Mouse (Mus musculus): Measurements from ENCODE around the gene Sytl3. TPM values are rescaled to one million over a fixed set of nuclear protein-coding genes. Genes with fewer than 3 reads are reported as not detected.

The Sytl3 gene
- total RNA-seq, 4 experiments from 2014 or later, result 0.25 to 0.79 TPM; not detected in 2

GRCm38 (mm10) chr17:6752375-6752774 is 93.5 kb downstream of the Sytl3 start:
- no peak for DNase-seq (ENCODE audit: low spot score in 2 of 2)

GRCm38 (mm10) chr17:6755176-6755575 is 96.3 kb downstream of the Sytl3 start:
- DNase-seq (ENCODE audit: low spot score in 2 of 2), result no peak

GRCm38 (mm10) chr17:6755873-6756272 is 97.0 kb downstream of the Sytl3 start:
- no peak for DNase-seq (ENCODE audit: low spot score in 2 of 2)

- no peak for DNase-seq (ENCODE audit: low spot score in 2 of 2)
Measured at GRCm38 (mm10) chr17:6757902-6758301, 99.0 kb downstream of the Sytl3 start.

GRCm38 (mm10) chr17:6758845-6759244 is 100.0 kb downstream of the Sytl3 start:
- no peak for DNase-seq (ENCODE audit: low spot score in 2 of 2)

GRCm38 (mm10) chr17:6759717-6760292 is 100.9 kb downstream of the Sytl3 start:
- DNase-seq (ENCODE audit: low spot score in 2 of 2), result no peak

- no peak for DNase-seq (ENCODE audit: low spot score in 2 of 2)
Measured at GRCm38 (mm10) chr17:6763513-6764226, 104.8 kb downstream of the Sytl3 start.

- DNase-seq (ENCODE audit: low spot score in 2 of 2), result no peak
Measured at GRCm38 (mm10) chr17:6764227-6764593, 105.3 kb downstream of the Sytl3 start.

GRCm38 (mm10) chr17:6764730-6765129 is 105.8 kb downstream of the Sytl3 start:
- DNase-seq (ENCODE audit: low spot score in 2 of 2), result no peak

- no peak for DNase-seq (ENCODE audit: low spot score in 2 of 2)
Measured at GRCm38 (mm10) chr17:6765886-6766285, 107.0 kb downstream of the Sytl3 start.

GRCm38 (mm10) chr17:6766823-6767222 is 107.9 kb downstream of the Sytl3 start:
- no peak for DNase-seq (ENCODE audit: low spot score in 2 of 2)

GRCm38 (mm10) chr17:6767771-6768170 is 108.9 kb downstream of the Sytl3 start:
- DNase-seq (ENCODE audit: low spot score in 2 of 2), result no peak

- no peak for DNase-seq (ENCODE audit: low spot score in 2 of 2)
Measured at GRCm38 (mm10) chr17:6768301-6768788, 109.5 kb downstream of the Sytl3 start.

- DNase-seq (ENCODE audit: low spot score in 2 of 2), result no peak
Measured at GRCm38 (mm10) chr17:6769602-6770001, 110.7 kb downstream of the Sytl3 start.

- DNase-seq (ENCODE audit: low spot score in 2 of 2), result no peak
Measured at GRCm38 (mm10) chr17:6771661-6772489, 113.0 kb downstream of the Sytl3 start.

- no peak for DNase-seq (ENCODE audit: low spot score in 2 of 2)
Measured at GRCm38 (mm10) chr17:6772490-6772773, 113.5 kb downstream of the Sytl3 start.

- no peak for DNase-seq (ENCODE audit: low spot score in 2 of 2)
Measured at GRCm38 (mm10) chr17:6773249-6773966, 114.5 kb downstream of the Sytl3 start.

- no peak for DNase-seq (ENCODE audit: low spot score in 2 of 2)
Measured at GRCm38 (mm10) chr17:6775221-6775620, 116.3 kb downstream of the Sytl3 start.

GRCm38 (mm10) chr17:6775671-6776070 is 116.8 kb downstream of the Sytl3 start:
- no peak for DNase-seq (ENCODE audit: low spot score in 2 of 2)

- DNase-seq (ENCODE audit: low spot score in 2 of 2), result no peak
Measured at GRCm38 (mm10) chr17:6776123-6776522, 117.2 kb downstream of the Sytl3 start.

GRCm38 (mm10) chr17:6776576-6776975 is 117.7 kb downstream of the Sytl3 start:
- DNase-seq (ENCODE audit: low spot score in 2 of 2), result no peak

- DNase-seq (ENCODE audit: low spot score in 2 of 2), result no peak
Measured at GRCm38 (mm10) chr17:6777061-6777460, 118.2 kb downstream of the Sytl3 start.
